Mouse (Mus musculus) brain, embryonic 14.5 days (tissue): ENCODE data around the gene Dars. TPM values are rescaled to one million over a fixed set of nuclear protein-coding genes. Genes with fewer than 3 reads are reported as not detected.

Source experiments
- DNase-seq: peaks from one replicate; pipeline ENCODE4 v3.0.0-alpha.2; 2011; ENCODE audit warnings: low read depth
- CTCF ChIP-seq: fragments of 200-500 bp; IDR thresholded peaks from 2 replicates; pipeline ENCODE4 v1.5.1; 2012; ENCODE audit warnings: inconsistent platforms, mild to moderate bottlenecking, moderate library complexity, borderline replicate concordance; ENCODE audit not compliant: insufficient read depth, insufficient read length; ENCODE audit errors: extremely low read depth
- POLR2A ChIP-seq: fragments of 200-500 bp; IDR thresholded peaks from 2 replicates; pipeline ENCODE4 v1.6.1; 2012; ENCODE audit warnings: mild to moderate bottlenecking, inconsistent platforms, borderline replicate concordance; ENCODE audit not compliant: poor library complexity, insufficient read depth, insufficient read length, severe bottlenecking; ENCODE audit errors: extremely low read depth
- polyA plus RNA-seq: library from polyadenylated mRNA; depleted of rRNA; stranded (reverse); fragments of >200 nt; gene quantifications from 2 replicates; pipeline ENCODE4 v1.2.3, GENCODE M21; 2012

Gene Dars
- polyA plus RNA-seq, 1 experiment: 55.3 TPM

DNA sequence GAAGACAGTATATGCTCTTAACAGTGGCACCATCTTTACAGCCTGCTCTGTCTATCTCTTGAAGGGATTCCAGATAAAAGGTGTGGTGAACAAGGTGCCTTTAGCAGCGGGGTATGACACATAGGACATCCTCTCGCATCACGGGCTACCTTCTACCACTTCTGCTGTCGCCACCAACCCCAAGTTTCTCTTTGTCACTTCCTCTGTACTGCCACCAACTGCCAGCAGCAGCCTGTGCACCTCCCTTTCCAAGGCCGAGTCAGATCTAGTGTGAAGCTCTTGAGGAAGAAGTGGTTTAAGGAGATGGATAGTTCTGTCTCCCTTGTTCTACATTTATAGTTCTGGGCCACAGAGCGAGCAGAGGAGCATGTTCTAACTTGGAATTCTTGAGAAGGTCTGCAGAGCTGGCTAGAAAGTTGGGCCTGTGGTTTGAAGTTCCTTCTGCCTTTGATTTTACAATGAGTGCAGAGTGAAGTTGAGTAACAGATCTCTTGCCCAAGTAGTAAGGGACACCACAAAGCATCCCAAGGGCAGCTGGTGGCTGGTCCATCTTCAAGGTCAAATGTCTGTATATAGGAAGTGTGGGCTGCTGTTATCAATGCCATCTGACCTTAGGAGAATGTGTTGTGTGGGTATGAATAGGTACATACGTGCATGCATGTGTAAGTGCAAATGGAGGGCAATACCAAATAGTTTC, 30.2 kb upstream of the Dars start:
- TF ChIP-seq POLR2A (no peak), CTCF (no peak)

GRCm38 (mm10) chr1:128443890-128444839, 27.0 kb upstream of the Dars start:
- TF ChIP-seq CTCF (no peak), POLR2A (no peak)
- no peak for DNase-seq

More for the DNA sequence above, 30.2 kb upstream of the Dars start:
- DNase-seq: no peak

- no peak for TF ChIP-seq CTCF
- no peak for TF ChIP-seq POLR2A
- DNase-seq: peak; percentile 35
These were observed 23.9 kb upstream of the Dars start for GRCm38 (mm10) chr1:128441129-128441473.

GRCm38 (mm10) chr1:128440386-128441128, 23.4 kb upstream of the Dars start:
- TF ChIP-seq CTCF: no peak
- TF ChIP-seq POLR2A: no peak

DNA sequence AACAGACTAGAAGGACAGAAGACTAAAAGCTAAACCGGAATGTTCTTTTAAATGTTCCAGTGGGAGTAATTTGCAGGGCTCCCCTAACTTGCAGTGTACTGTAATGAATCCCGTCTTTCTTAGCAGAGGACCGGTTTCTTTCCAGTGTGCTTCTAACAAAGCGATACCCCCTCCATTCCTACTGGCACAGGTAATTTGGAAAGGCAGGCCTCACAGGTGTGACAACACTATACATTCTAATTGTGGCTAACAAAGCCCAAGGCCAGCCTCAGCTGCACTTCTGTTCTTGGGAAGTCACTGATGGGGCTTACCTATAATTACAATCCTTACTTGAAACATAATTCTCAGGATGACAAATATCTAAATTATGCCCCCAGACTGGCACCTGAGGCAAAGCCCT, 22.4 kb upstream of the Dars start:
- no peak for DNase-seq
- TF ChIP-seq POLR2A: no peak
- TF ChIP-seq CTCF: no peak

More at GRCm38 (mm10) chr1:128440386-128441128, 23.4 kb upstream of the Dars start:
- DNase-seq: peak; percentile 27

- no peak for DNase-seq
- no peak for TF ChIP-seq POLR2A
- TF ChIP-seq CTCF: no peak
These were observed 21.4 kb upstream of the Dars start for GRCm38 (mm10) chr1:128438526-128438925.

DNA sequence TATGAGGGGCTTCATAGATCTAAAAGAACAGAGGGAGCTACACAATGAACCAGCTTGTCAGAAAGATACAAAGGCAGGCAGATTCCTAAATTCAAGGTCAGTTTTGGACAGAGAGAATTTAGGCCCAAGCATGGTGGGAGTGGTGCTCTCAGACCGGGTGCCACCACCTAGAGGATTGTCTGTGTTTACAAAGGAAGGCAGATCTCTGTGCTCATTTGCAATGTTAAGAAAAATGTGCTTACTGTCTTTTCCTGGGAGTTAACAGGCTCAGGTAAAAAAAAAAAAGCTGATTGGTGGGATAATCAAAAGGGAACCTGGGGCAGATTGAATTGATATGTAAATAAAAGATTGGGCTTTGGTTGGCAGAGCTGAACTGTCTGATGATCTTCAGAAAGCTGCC, 20.1 kb upstream of the Dars start:
- no peak for DNase-seq
- TF ChIP-seq CTCF (no peak), POLR2A (no peak)

GRCm38 (mm10) chr1:128436015-128436414, 18.8 kb upstream of the Dars start:
- DNase-seq: no peak
- TF ChIP-seq POLR2A: no peak
- TF ChIP-seq CTCF: no peak

- no peak for TF ChIP-seq POLR2A
- TF ChIP-seq CTCF: no peak
- DNase-seq: no peak
These were observed 18.4 kb upstream of the Dars start for GRCm38 (mm10) chr1:128435551-128435950.

DNA sequence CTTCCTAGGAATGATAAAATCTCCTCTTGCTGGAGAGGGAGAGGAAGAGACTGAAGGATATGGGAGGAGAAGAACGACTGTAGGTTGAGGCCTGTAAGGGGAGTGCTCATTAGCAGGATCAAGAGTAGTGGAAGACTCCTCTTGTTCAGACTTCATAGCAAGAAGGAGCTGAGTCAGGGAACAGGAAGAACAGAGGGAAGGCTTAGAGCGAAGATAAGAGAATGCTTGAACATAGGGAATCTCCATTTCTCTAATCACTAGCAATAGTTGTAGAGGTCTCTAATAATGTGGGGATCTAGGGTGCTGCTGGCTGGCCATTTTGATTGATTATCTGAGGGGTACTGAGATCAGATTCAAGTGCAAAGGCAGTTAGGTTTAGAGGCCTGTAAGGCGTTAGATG, 7.8 kb upstream of the Dars start:
- DNase-seq: no peak
- TF ChIP-seq POLR2A (no peak), CTCF (no peak)

GRCm38 (mm10) chr1:128417533-128417888, 343 bp upstream of the Dars start:
- TF ChIP-seq CTCF (no peak), POLR2A (no peak)
- DNase-seq: no peak
